Mouse (Mus musculus) left cerebral cortex, adult 2 months (tissue): ENCODE data around the gene Rab33b. TPM values are rescaled to one million over a fixed set of nuclear protein-coding genes. Genes with fewer than 3 reads are reported as not detected.
A peak's percentile ranks its signal among the peaks of the same experiment; 100 is the strongest.

ENCODE experiments used
- DNase-seq, 2 experiments: peaks; one replicate each; pipeline ENCODE4 v3.0.0; 2021 to 2022; ENCODE audit warnings: low spot score in 2 of 2, mixed read lengths in 1 of 2; ENCODE audit errors: extremely low spot score in 1 of 2
- H3K27ac ChIP-seq: fragments of 200-600 bp; 2 replicates; pipeline ENCODE4 v1.8.1; 2022
- H3K4me3 ChIP-seq: fragments of 200-600 bp; 2 replicates; pipeline ENCODE4 v1.8.1; 2022
- CTCF ChIP-seq: fragments of 200-600 bp; IDR thresholded peaks from 2 replicates; pipeline ENCODE4 v1.8.1; 2022; ENCODE audit warnings: antibody characterized with exemption, mild to moderate bottlenecking, moderate library complexity
- intact Hi-C: fragments of 180-260 bp; cut with DNase I; formaldehyde crosslinking; loops from one replicate; pipeline ENCODE4 v1.15.1; 2025
- total RNA-seq, 2 experiments: library from RNA; stranded (reverse); gene quantifications; 2 replicates each; pipeline ENCODE4 v1.2.3; 2021

Rab33b gene
- total RNA-seq, 2 experiments from 2014 or later = 19.2 to 20.8 TPM

- intact Hi-C loops = no loop called here
- DNase-seq = no peak
- no peak for TF ChIP-seq CTCF
- H3K4me3 ChIP-seq = no peak overlapping the region
- no peak overlapping the region for H3K27ac ChIP-seq
Observed at GRCm38 (mm10) chr3:51517467-51517866, 33.7 kb downstream of the Rab33b start.

GRCm38 (mm10) chr3:51517878-51518762 is 34.4 kb downstream of the Rab33b start:
- intact Hi-C loops = no loop called here
- no peak for DNase-seq
- Histone ChIP-seq H3K27ac (no peak overlapping the region), H3K4me3 (no peak overlapping the region)
- TF ChIP-seq CTCF = no peak

GRCm38 (mm10) chr3:51518763-51519121 is 35.0 kb downstream of the Rab33b start:
- no peak for TF ChIP-seq CTCF
- Histone ChIP-seq H3K4me3 (no peak overlapping the region), H3K27ac (no peak overlapping the region)
- DNase-seq = no peak
- intact Hi-C loops = no loop called here

- intact Hi-C loops = no loop called here
- no peak for DNase-seq
- H3K27ac ChIP-seq = no peak overlapping the region
- TF ChIP-seq CTCF = no peak
- H3K4me3 ChIP-seq = no peak overlapping the region
Observed at GRCm38 (mm10) chr3:51521262-51521661, 37.5 kb downstream of the Rab33b start.

- intact Hi-C loops = no loop called here
- no peak for DNase-seq
- no peak overlapping the region for H3K4me3 ChIP-seq
- H3K27ac ChIP-seq = no peak overlapping the region
- TF ChIP-seq CTCF = no peak
Observed at GRCm38 (mm10) chr3:51525186-51525785, 41.6 kb downstream of the Rab33b start.

GRCm38 (mm10) chr3:51526891-51527290 is 43.2 kb downstream of the Rab33b start:
- peak; percentile 50 to 51 for DNase-seq
- H3K4me3 ChIP-seq = no peak overlapping the region
- intact Hi-C loops = no loop called here
- TF ChIP-seq CTCF = no peak
- no peak overlapping the region; the same call in 1 of the 2 replicates for H3K27ac ChIP-seq

GRCm38 (mm10) chr3:51531473-51532281 is 48.0 kb downstream of the Rab33b start:
- no peak overlapping the region; the same call in 1 of the 2 replicates for H3K27ac ChIP-seq
- no peak for DNase-seq
- no peak for TF ChIP-seq CTCF
- H3K4me3 ChIP-seq = no peak overlapping the region
- intact Hi-C loops = no loop called here

- DNase-seq = no peak
- Histone ChIP-seq H3K4me3 (no peak overlapping the region), H3K27ac (peak overlapping the region; percentile 47; the same call in 1 of the 2 replicates)
- intact Hi-C loops = no loop called here
- no peak for TF ChIP-seq CTCF
Observed at GRCm38 (mm10) chr3:51532282-51532620, 48.5 kb downstream of the Rab33b start.

GRCm38 (mm10) chr3:51533573-51533972 is 49.9 kb downstream of the Rab33b start:
- Histone ChIP-seq H3K4me3 (no peak overlapping the region), H3K27ac (no peak overlapping the region)
- no peak for DNase-seq
- intact Hi-C loops = no loop called here
- no peak for TF ChIP-seq CTCF

- Histone ChIP-seq H3K27ac (no peak overlapping the region), H3K4me3 (no peak overlapping the region)
- DNase-seq = no peak
- intact Hi-C loops = no loop called here
- TF ChIP-seq CTCF = no peak
Observed at GRCm38 (mm10) chr3:51534013-51534412, 50.3 kb downstream of the Rab33b start.

- peak; percentile 69 for TF ChIP-seq CTCF
- no peak overlapping the region for H3K27ac ChIP-seq
- intact Hi-C loops = no loop called here
Observed at GRCm38 (mm10) chr3:51539567-51540408, 56.1 kb downstream of the Rab33b start.

More at GRCm38 (mm10) chr3:51539567-51540408, 56.1 kb downstream of the Rab33b start:
- no peak overlapping the region for H3K4me3 ChIP-seq
- DNase-seq = peak; percentile 39 to 68
